Mouse (Mus musculus): ENCODE results near the gene Abtb1. TPM values are rescaled to one million over a fixed set of nuclear protein-coding genes. Genes with fewer than 3 reads are reported as not detected.
A peak's percentile ranks its signal among the peaks of the same experiment; 100 is the strongest.

The Abtb1 gene
- total RNA-seq, 2 experiments from 2014 or later, result 32.6 to 34.6 TPM

GRCm38 (mm10) chr6:88813832-88814231 is 28.0 kb downstream of the Abtb1 start:
- intact Hi-C loops (cut with DNase I), result loop anchor here (5.0 kb wide), 1 partner anchor 82 kb away; no protein-coding TSS in a partner anchor
- DNase-seq (ENCODE audit: low spot score in 2 of 2), result no peak

GRCm38 (mm10) chr6:88812886-88813285 is 28.9 kb downstream of the Abtb1 start:
- peak; percentile 66 to 78 for DNase-seq (ENCODE audit: low spot score in 2 of 2)
- intact Hi-C loops (cut with DNase I), result loop anchor here (5.0 kb wide), 1 partner anchor 81 kb away; no protein-coding TSS in a partner anchor

- no peak for DNase-seq (ENCODE audit: low spot score in 2 of 2)
- intact Hi-C loops (cut with DNase I), result loop anchor here (5.0 kb wide), 1 partner anchor 80 kb away; no protein-coding TSS in a partner anchor
Measured at GRCm38 (mm10) chr6:88811880-88812400, 29.8 kb downstream of the Abtb1 start.

GRCm38 (mm10) chr6:88811396-88811795 is 30.4 kb downstream of the Abtb1 start:
- intact Hi-C loops (cut with DNase I), result loop anchor here (5.0 kb wide), 1 partner anchor 79 kb away; no protein-coding TSS in a partner anchor
- peak; percentile 48 to 63 for DNase-seq (ENCODE audit: low spot score in 2 of 2)

GRCm38 (mm10) chr6:88810291-88810690 is 31.5 kb downstream of the Abtb1 start:
- intact Hi-C loops (cut with DNase I), result loop anchor here (5.0 kb wide), 1 partner anchor 78 kb away; no protein-coding TSS in a partner anchor
- DNase-seq (ENCODE audit: low spot score in 2 of 2), result no peak

- no peak for DNase-seq (ENCODE audit: low spot score in 2 of 2)
- intact Hi-C loops (cut with DNase I), result loop anchor here (5.0 kb wide), 1 partner anchor 77 kb away; no protein-coding TSS in a partner anchor
Measured at GRCm38 (mm10) chr6:88809091-88810037, 32.4 kb downstream of the Abtb1 start.

GRCm38 (mm10) chr6:88804966-88805577 is 36.7 kb downstream of the Abtb1 start:
- DNase-seq (ENCODE audit: low spot score in 2 of 2), result no peak
- intact Hi-C loops (cut with DNase I), result no loop called here

GRCm38 (mm10) chr6:88803957-88804695 is 37.7 kb downstream of the Abtb1 start:
- intact Hi-C loops (cut with DNase I), result no loop called here
- DNase-seq (ENCODE audit: low spot score in 2 of 2), result no peak

- intact Hi-C loops (cut with DNase I), result no loop called here
- DNase-seq (ENCODE audit: low spot score in 2 of 2), result no peak
Measured at GRCm38 (mm10) chr6:88803051-88803450, 38.7 kb downstream of the Abtb1 start.

- no peak for DNase-seq (ENCODE audit: low spot score in 2 of 2)
- intact Hi-C loops (cut with DNase I), result no loop called here
Measured at GRCm38 (mm10) chr6:88800735-88801134, 41.0 kb downstream of the Abtb1 start.

- no peak for DNase-seq (ENCODE audit: low spot score in 2 of 2)
- intact Hi-C loops (cut with DNase I), result no loop called here
Measured at GRCm38 (mm10) chr6:88800191-88800590, 41.6 kb downstream of the Abtb1 start.

- DNase-seq (ENCODE audit: low spot score in 2 of 2), result no peak
- intact Hi-C loops (cut with DNase I), result no loop called here
Measured at GRCm38 (mm10) chr6:88794561-88794971, 47.2 kb downstream of the Abtb1 start.

- DNase-seq (ENCODE audit: low spot score in 2 of 2), result peak in 1 of 2 experiments; percentile 33
- intact Hi-C loops (cut with DNase I), result no loop called here
Measured at GRCm38 (mm10) chr6:88793872-88794271, 47.9 kb downstream of the Abtb1 start.

- DNase-seq (ENCODE audit: low spot score in 2 of 2), result no peak
- intact Hi-C loops (cut with DNase I), result no loop called here
Measured at GRCm38 (mm10) chr6:88793243-88793642, 48.5 kb downstream of the Abtb1 start.

GRCm38 (mm10) chr6:88792147-88792691 is 49.6 kb downstream of the Abtb1 start:
- peak in 1 of 2 experiments; percentile 27 for DNase-seq (ENCODE audit: low spot score in 2 of 2)
- intact Hi-C loops (cut with DNase I), result no loop called here

GRCm38 (mm10) chr6:88791299-88791698 is 50.5 kb downstream of the Abtb1 start:
- intact Hi-C loops (cut with DNase I), result no loop called here
- DNase-seq (ENCODE audit: low spot score in 2 of 2), result no peak

GRCm38 (mm10) chr6:88788219-88788618 is 53.6 kb downstream of the Abtb1 start:
- DNase-seq (ENCODE audit: low spot score in 2 of 2), result no peak
- intact Hi-C loops (cut with DNase I), result no loop called here

GRCm38 (mm10) chr6:88787496-88787895 is 54.3 kb downstream of the Abtb1 start:
- DNase-seq (ENCODE audit: low spot score in 2 of 2), result no peak
- intact Hi-C loops (cut with DNase I), result no loop called here

Measured in left cerebral cortex, postnatal 14 days (tissue).